Mouse (Mus musculus) heart, postnatal 36 days (tissue): ENCODE measurements around the gene Prelp. TPM values are rescaled to one million over a fixed set of nuclear protein-coding genes. Genes with fewer than 3 reads are reported as not detected.
A peak's percentile ranks its signal among the peaks of the same experiment; 100 is the strongest.
"Not testable (repeated sequence)": the region's sequence is repeated elsewhere in the genome, so short reads cannot be mapped to it uniquely, and the experiment has no call there.

ENCODE experiments used
- DNase-seq, 2 experiments: peaks; one replicate each; pipeline ENCODE4 v3.0.0; 2021 to 2022
- intact Hi-C: fragments of 180-260 bp; cut with DNase I; formaldehyde crosslinking; loops from one replicate; pipeline ENCODE4 v1.15.1; 2025
- total RNA-seq, 2 experiments: library from RNA; stranded (reverse); gene quantifications; 2 replicates each; pipeline ENCODE4 v1.2.3; 2021

Prelp gene
- 10 to 100 TPM; 30.9 to 32.5 TPM for total RNA-seq

- intact Hi-C loops, result no loop called here
- DNase-seq, result peak; percentile 59 to 70
These were observed at the start of gene Prelp for GRCm38 (mm10) chr1:133921304-133921751. Gene Prelp, minus strand, starts transcription at chr1:133921414.

GRCm38 (mm10) chr1:133969427-133969826 lies 48.2 kb upstream of the Prelp start:
- no peak for DNase-seq
- intact Hi-C loops, result no loop called here

GRCm38 (mm10) chr1:133968788-133969325 lies 47.6 kb upstream of the Prelp start:
- intact Hi-C loops, result no loop called here
- no peak for DNase-seq

GRCm38 (mm10) chr1:133967481-133968017 lies 46.3 kb upstream of the Prelp start:
- intact Hi-C loops, result no loop called here

GRCm38 (mm10) chr1:133966044-133966443 lies 44.8 kb upstream of the Prelp start:
- intact Hi-C loops, result no loop called here
- DNase-seq, result no peak

More at GRCm38 (mm10) chr1:133967481-133968017, 46.3 kb upstream of the Prelp start:
- DNase-seq, result no peak

- intact Hi-C loops, result no loop called here
- no peak for DNase-seq
These were observed 44.1 kb upstream of the Prelp start for GRCm38 (mm10) chr1:133965298-133965697.

- DNase-seq, result no peak
- intact Hi-C loops, result no loop called here
These were observed 43.5 kb upstream of the Prelp start for GRCm38 (mm10) chr1:133964742-133965141.

GRCm38 (mm10) chr1:133963578-133963977 lies 42.4 kb upstream of the Prelp start:
- DNase-seq, intact Hi-C loops: not testable (repeated sequence)

- DNase-seq, intact Hi-C loops: not testable (repeated sequence)
These were observed 41.9 kb upstream of the Prelp start for GRCm38 (mm10) chr1:133963128-133963527.

- intact Hi-C loops, result loop anchor here (1.0 to 2.0 kb wide), 3 partner anchors 49 to 145 kb away; no protein-coding TSS in a partner anchor
- peak; percentile 78 to 80 for DNase-seq
These were observed 40.3 kb upstream of the Prelp start for GRCm38 (mm10) chr1:133961281-133962134.

- peak; percentile 59 to 70 for DNase-seq
- intact Hi-C loops, result no loop called here
These were observed 38.3 kb upstream of the Prelp start for GRCm38 (mm10) chr1:133959521-133959920.

- intact Hi-C loops, result no loop called here
- DNase-seq, result no peak
These were observed 32.8 kb upstream of the Prelp start for GRCm38 (mm10) chr1:133954009-133954408.

GRCm38 (mm10) chr1:133953261-133953742 lies 32.1 kb upstream of the Prelp start:
- peak; percentile 20 to 40 for DNase-seq
- intact Hi-C loops, result no loop called here

GRCm38 (mm10) chr1:133951598-133951997 lies 30.4 kb upstream of the Prelp start:
- DNase-seq, result no peak
- intact Hi-C loops, result no loop called here

- DNase-seq, result no peak
- intact Hi-C loops, result no loop called here
These were observed 29.0 kb upstream of the Prelp start for GRCm38 (mm10) chr1:133950061-133950782.

GRCm38 (mm10) chr1:133945106-133945505 lies 23.9 kb upstream of the Prelp start:
- intact Hi-C loops, result no loop called here

GRCm38 (mm10) chr1:133941904-133942303 lies 20.7 kb upstream of the Prelp start:
- DNase-seq, result no peak
- intact Hi-C loops, result no loop called here

More at GRCm38 (mm10) chr1:133945106-133945505, 23.9 kb upstream of the Prelp start:
- DNase-seq, result no peak

- intact Hi-C loops, result no loop called here
- DNase-seq, result no peak
These were observed 20.1 kb upstream of the Prelp start for GRCm38 (mm10) chr1:133941158-133941860.

GRCm38 (mm10) chr1:133940481-133941092 lies 19.4 kb upstream of the Prelp start:
- DNase-seq, result no peak
- intact Hi-C loops, result no loop called here

GRCm38 (mm10) chr1:133939708-133940107 lies 18.5 kb upstream of the Prelp start:
- DNase-seq, result no peak
- intact Hi-C loops, result no loop called here
